Mouse (Mus musculus): ENCODE results near the gene Actl9. TPM values are rescaled to one million over a fixed set of nuclear protein-coding genes. Genes with fewer than 3 reads are reported as not detected.

Gene Actl9
- polyA plus RNA-seq, 1 experiment from 2014 or later: not detected

Other genes with a start within 250 kb of the Actl9 start
- gene Olfr239, start 241.6 kb upstream of the Actl9 start, polyA plus RNA-seq (2015; fragmentation: Nextera tagmentation; extraction: Ambion mirVana): not detected in 2 replicates
- not detected in 2 replicates for gene Olfr1564, start 211.2 kb upstream of the Actl9 start, polyA plus RNA-seq (2015; fragmentation: Nextera tagmentation; extraction: Ambion mirVana)
- gene Zfp955a, start 177.8 kb upstream of the Actl9 start, polyA plus RNA-seq (2015; fragmentation: Nextera tagmentation; extraction: Ambion mirVana): 15.3 and 15.9 TPM in 2 replicates
- 0.01 TPM in 1 of 2 replicates, not detected in the other for gene Olfr63, start 168.2 kb upstream of the Actl9 start, polyA plus RNA-seq (2015; fragmentation: Nextera tagmentation; extraction: Ambion mirVana)
- 10.9 and 11.9 TPM in 2 replicates for gene Zfp955b, start 143.4 kb upstream of the Actl9 start, polyA plus RNA-seq (2015; fragmentation: Nextera tagmentation; extraction: Ambion mirVana)
- gene Zfp81, start 74.0 kb upstream of the Actl9 start, polyA plus RNA-seq (2015; fragmentation: Nextera tagmentation; extraction: Ambion mirVana): 8.5 and 9.5 TPM in 2 replicates
- 12.1 and 12.6 TPM in 2 replicates for gene Zfp101, start 38.3 kb upstream of the Actl9 start, polyA plus RNA-seq (2015; fragmentation: Nextera tagmentation; extraction: Ambion mirVana)
- gene Adamts10, start 91.3 kb downstream of the Actl9 start, polyA plus RNA-seq (2015; fragmentation: Nextera tagmentation; extraction: Ambion mirVana): 61.5 and 68.0 TPM in 2 replicates
- 6.3 and 7.9 TPM in 2 replicates for gene Myo1f, start 122.8 kb downstream of the Actl9 start, polyA plus RNA-seq (2015; fragmentation: Nextera tagmentation; extraction: Ambion mirVana)
- gene Zfp414, start 196.2 kb downstream of the Actl9 start, polyA plus RNA-seq (2015; fragmentation: Nextera tagmentation; extraction: Ambion mirVana): 32.7 and 45.7 TPM in 2 replicates
- 1.0 and 1.1 TPM in 2 replicates for gene Pram1, start 205.2 kb downstream of the Actl9 start, polyA plus RNA-seq (2015; fragmentation: Nextera tagmentation; extraction: Ambion mirVana)